Mouse (Mus musculus) spleen, postnatal 10 days (tissue): ENCODE measurements at regions not wholly inside any gene's neighbourhood (a gene's known extent, or its start where the extent isn't known, plus 50 kb on each side); places are given as distances from the start of the nearest gene placed in this dataset.

Source experiments
- DNase-seq, 2 experiments: peaks; one replicate each; pipeline ENCODE4 v3.0.0; 2021 to 2022; ENCODE audit warnings: low spot score in 2 of 2

DNA sequence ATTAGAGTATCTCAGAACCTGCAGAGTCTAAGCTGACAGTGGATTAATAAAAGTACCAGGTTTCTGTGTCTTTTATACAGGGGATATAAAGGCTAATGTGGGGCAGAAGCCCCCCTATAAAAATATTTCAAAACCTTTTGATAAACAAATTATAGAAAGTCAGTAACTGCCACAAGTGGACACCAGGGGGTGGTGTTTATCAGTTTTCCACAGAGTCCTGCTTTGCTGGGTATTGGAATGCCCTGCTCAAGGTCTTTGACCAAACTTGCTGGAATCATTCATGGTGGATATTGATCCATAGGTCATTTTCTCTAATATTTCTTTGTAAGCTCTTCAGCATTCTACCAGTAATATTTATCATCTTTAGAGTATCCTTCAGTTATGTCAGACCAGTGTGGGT is 51.4 kb downstream of the Scgb1b24 start:
- DNase-seq: peak in 1 of 2 experiments; percentile 15
